Mouse (Mus musculus): ENCODE results near the gene Kdelr3. TPM values are rescaled to one million over a fixed set of nuclear protein-coding genes. Genes with fewer than 3 reads are reported as not detected.

Gene Kdelr3
- polyA plus RNA-seq, 1 experiment from 2014 or later, result 49.6 TPM

DNA sequence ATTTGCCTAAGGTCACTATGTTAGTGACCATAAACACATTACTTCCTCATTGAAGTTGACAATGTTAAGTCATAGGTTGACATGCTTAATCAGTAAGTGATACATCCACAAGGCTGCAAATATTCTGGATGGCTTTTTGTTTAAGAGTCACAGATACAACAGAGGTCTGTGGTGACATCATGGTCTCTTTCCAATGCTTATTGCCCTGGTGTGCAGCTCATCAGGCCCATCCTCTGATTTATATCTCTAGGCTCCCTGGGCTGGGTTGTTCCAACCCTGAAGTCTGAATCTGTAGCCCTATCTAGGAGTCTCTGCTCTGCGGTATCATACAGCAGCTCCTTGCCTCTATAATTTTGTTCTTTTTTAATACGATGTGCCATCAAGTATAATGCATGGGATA is 60.7 kb downstream of the Kdelr3 start:
- H3K4me2 ChIP-seq, result no peak overlapping the region
- H3K27me3 ChIP-seq (replicated peaks), result no peaks in the 10 kb centered on the region
- no peak overlapping the region for H3K27ac ChIP-seq (ENCODE audit: poor library complexity, severe bottlenecking)
- H3K4me3 ChIP-seq, result no peak overlapping the region
- H3K4me1 ChIP-seq (replicated peaks), result no peaks in the 10 kb centered on the region
- 0 out of 2 replicates have a peak, but pooled peaks cover 2% of the 10 kb centered on the region for H3K9me3 ChIP-seq (replicated peaks)
- H3K36me3 ChIP-seq, result no peaks in the 10 kb centered on the region
- no peak overlapping the region for H3K9ac ChIP-seq
- ATAC-seq (ENCODE audit: insufficient number of reproducible peaks, low FRiP score), result no peak
- WGBS, result 87% methylated on average over 2 of the region's 2 CpGs

Small RNA genes within 50 kb of the gene (microRNA-seq; reads per million reads assigned to microRNA genes)
- not detected for gene Gm44302

Other genes starting within 250 kb of the Kdelr3 start
- 9.3 and 11.9 TPM in 2 replicates for gene Baiap2l2, start 230.9 kb upstream of the Kdelr3 start, polyA plus RNA-seq (2016; fragmentation: Nextera tagmentation; extraction: Ambion mirVana)
- gene Pla2g6, start 188.0 kb upstream of the Kdelr3 start, polyA plus RNA-seq (2016; fragmentation: Nextera tagmentation; extraction: Ambion mirVana), result 12.1 and 14.4 TPM in 2 replicates
- 1.9 and 2.6 TPM in 2 replicates for gene Maff, start 169.8 kb upstream of the Kdelr3 start, polyA plus RNA-seq (2016; fragmentation: Nextera tagmentation; extraction: Ambion mirVana)
- gene Tmem184b, start 112.8 kb upstream of the Kdelr3 start, polyA plus RNA-seq (2016; fragmentation: Nextera tagmentation; extraction: Ambion mirVana), result 77.2 and 82.3 TPM in 2 replicates
- 103 and 111 TPM in 2 replicates for gene Csnk1e, start 60.8 kb upstream of the Kdelr3 start, polyA plus RNA-seq (2016; fragmentation: Nextera tagmentation; extraction: Ambion mirVana)
- 0.14 and 0.41 TPM in 2 replicates for gene Kcnj4, start 11.2 kb upstream of the Kdelr3 start, polyA plus RNA-seq (2016; fragmentation: Nextera tagmentation; extraction: Ambion mirVana)
- gene Ddx17, start 30.3 kb downstream of the Kdelr3 start, polyA plus RNA-seq (2016; fragmentation: Nextera tagmentation; extraction: Ambion mirVana), result 37.1 and 39.9 TPM in 2 replicates
- gene Dmc1, start 88.7 kb downstream of the Kdelr3 start, polyA plus RNA-seq (2016; fragmentation: Nextera tagmentation; extraction: Ambion mirVana), result 1.5 and 1.8 TPM in 2 replicates
- gene Fam227a, start 142.5 kb downstream of the Kdelr3 start, polyA plus RNA-seq (2016; fragmentation: Nextera tagmentation; extraction: Ambion mirVana), result 0.60 and 0.93 TPM in 2 replicates
- gene Cby1, start 142.8 kb downstream of the Kdelr3 start, polyA plus RNA-seq (2016; fragmentation: Nextera tagmentation; extraction: Ambion mirVana), result 40.9 and 42.0 TPM in 2 replicates
- gene Tomm22, start 154.4 kb downstream of the Kdelr3 start, polyA plus RNA-seq (2016; fragmentation: Nextera tagmentation; extraction: Ambion mirVana), result 234 and 237 TPM in 2 replicates
- 29.0 and 29.1 TPM in 2 replicates for gene Josd1, start 171.5 kb downstream of the Kdelr3 start, polyA plus RNA-seq (2016; fragmentation: Nextera tagmentation; extraction: Ambion mirVana)
- gene Gtpbp1, start 174.4 kb downstream of the Kdelr3 start, polyA plus RNA-seq (2016; fragmentation: Nextera tagmentation; extraction: Ambion mirVana), result 32.8 and 33.6 TPM in 2 replicates
- gene Sun2, start 226.1 kb downstream of the Kdelr3 start, polyA plus RNA-seq (2016; fragmentation: Nextera tagmentation; extraction: Ambion mirVana), result 4.5 and 4.9 TPM in 2 replicates

Data from heart, embryonic 12.5 days (tissue).